Mouse (Mus musculus) cerebellum, adult 2 months (tissue): ENCODE data around the gene Ccdc175.

ENCODE experiments used
- CTCF ChIP-seq: fragments of 200-500 bp; IDR thresholded peaks from 2 replicates; pipeline ENCODE4 v1.5.1; 2011; ENCODE audit warnings: low read depth, mild to moderate bottlenecking, control low read depth, low read length, moderate library complexity, borderline replicate concordance; ENCODE audit not compliant: insufficient read depth
- POLR2A ChIP-seq: fragments of 200-500 bp; IDR thresholded peaks from 2 replicates; pipeline ENCODE4 v1.6.1; 2011; ENCODE audit warnings: low read length, control low read depth, borderline replicate concordance; ENCODE audit not compliant: insufficient read depth

DNA sequence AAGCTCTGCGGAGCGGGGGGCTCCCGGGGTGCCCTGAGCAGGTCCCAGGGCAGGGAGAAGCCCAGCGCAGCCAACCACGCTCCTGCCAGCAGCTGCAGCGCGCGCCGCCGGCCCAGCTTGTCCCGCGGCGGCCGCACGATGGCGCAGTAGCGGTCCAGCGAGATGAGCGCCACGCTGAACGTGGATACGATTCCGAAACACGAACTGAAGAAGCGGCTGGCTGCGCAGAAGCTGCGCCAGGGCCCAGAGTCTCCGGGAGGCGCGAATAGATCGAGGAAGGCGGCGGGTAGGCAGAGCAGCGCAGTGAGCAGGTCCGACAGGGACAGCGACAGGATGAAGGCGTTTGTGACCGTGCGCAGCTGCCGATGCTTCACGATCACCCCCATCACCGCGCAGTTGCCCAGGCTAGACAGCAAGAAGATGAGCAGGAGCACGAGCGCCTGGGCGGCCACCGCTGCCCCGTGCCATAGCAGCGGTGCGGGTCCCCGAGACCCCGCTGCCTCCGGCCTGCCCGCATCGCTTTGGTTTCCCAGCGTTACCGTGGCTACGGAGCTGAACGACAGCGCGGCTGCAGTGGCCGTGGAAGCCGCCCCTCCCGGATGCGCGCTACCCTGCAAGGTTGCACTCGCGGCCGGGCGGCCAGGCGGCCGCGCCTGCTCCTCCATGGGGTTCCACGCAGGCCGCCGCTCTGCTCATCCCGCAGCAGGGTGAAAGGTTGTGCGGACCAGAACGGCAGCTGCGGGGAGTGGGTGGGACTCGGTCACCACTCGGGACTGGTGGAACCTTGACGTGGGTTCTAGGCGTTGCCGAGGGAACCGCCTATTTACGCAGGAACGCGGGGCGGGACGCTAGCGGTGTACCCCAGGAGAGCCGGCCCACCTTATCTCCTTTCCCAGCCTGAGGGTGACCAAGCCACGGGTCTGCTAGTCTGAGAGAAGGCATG is 114.2 kb downstream of the Ccdc175 start, which contains the start of gene Gpr135:
- TF ChIP-seq CTCF (peak; percentile 71), POLR2A (peak; percentile 54; the same call in 1 of the 2 replicates)
